Mouse (Mus musculus): ENCODE measurements around the gene Pgam5. TPM values are rescaled to one million over a fixed set of nuclear protein-coding genes. Genes with fewer than 3 reads are reported as not detected.

Pgam5 gene
- total and polyA plus RNA-seq, 2 experiments from 2014 or later: 39.6 to 76.6 TPM

DNA sequence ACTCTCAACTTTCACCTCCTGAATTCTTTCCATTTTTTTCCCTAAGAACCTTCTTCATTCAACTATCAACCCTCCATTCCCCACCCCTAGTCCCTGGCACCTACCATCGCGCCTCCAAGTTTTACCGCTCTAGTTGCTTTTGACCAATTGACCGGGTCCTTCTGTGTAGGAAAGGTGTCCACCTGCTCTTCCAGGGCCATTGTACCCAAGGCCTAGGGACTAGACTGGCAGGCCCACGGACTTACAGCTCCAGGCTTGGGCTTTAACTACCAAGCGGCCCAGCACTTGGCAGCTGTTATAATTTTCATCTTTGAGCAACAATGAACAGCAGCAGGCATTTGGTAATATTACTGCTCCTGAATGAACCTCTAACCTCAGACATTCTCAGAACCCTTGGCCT, 529 bp upstream of the Pgam5 start:
- 95% methylated on average over 6 of the region's 6 CpGs for WGBS
- no peak overlapping the region for H3K9ac ChIP-seq (replicated peaks; ENCODE audit: low read depth, low read length)
- H3K36me3 ChIP-seq (replicated peaks; ENCODE audit: control insufficient read depth, insufficient read depth, low read length): peaks cover 18% of the 10 kb centered on the region
- no peak overlapping the region for H3K4me2 ChIP-seq (ENCODE audit: low read depth, low read length)
- DNase-seq (ENCODE audit: low spot score) (no peak), ATAC-seq (ENCODE audit: insufficient read depth, low read depth) (no peak)
- H3K9me3 ChIP-seq (replicated peaks; ENCODE audit: control insufficient read depth, low read length): no peaks in the 10 kb centered on the region
- no peak for TF ChIP-seq CTCF (IDR thresholded peaks at IDR 0.05; ENCODE audit: low read depth)
- TF ChIP-seq EP300 (IDR thresholded peaks at IDR 0.05; ENCODE audit: low read depth): no peak
- no peaks in the 10 kb centered on the region for H3K27me3 ChIP-seq (ENCODE audit: control insufficient read depth, insufficient read depth, low read length)
- H3K4me3 ChIP-seq (ENCODE audit: low read depth, low read length): no peak overlapping the region
- no peak overlapping the region for H3K27ac ChIP-seq (ENCODE audit: low read depth)
- H3K4me1 ChIP-seq (ENCODE audit: control insufficient read depth, insufficient read depth): peaks cover 7% of the 10 kb centered on the region; the same call in 1 of the 2 replicates

GRCm38 (mm10) chr5:110266941-110267340, 2.8 kb downstream of the Pgam5 start:
- DNase-seq (ENCODE audit: low spot score): no peak
- no peak for ATAC-seq (ENCODE audit: insufficient read depth, low read depth)
- Histone ChIP-seq H3K4me3 (ENCODE audit: low read depth, low read length) (no peak overlapping the region), H3K9me3 (replicated peaks; ENCODE audit: control insufficient read depth, low read length) (no peaks in the 10 kb centered on the region), H3K4me1 (ENCODE audit: control insufficient read depth, insufficient read depth) (peaks cover 7% of the 10 kb centered on the region; the same call in 1 of the 2 replicates), H3K36me3 (replicated peaks; ENCODE audit: control insufficient read depth, insufficient read depth, low read length) (peaks cover 29% of the 10 kb centered on the region), H3K27me3 (ENCODE audit: control insufficient read depth, insufficient read depth, low read length) (no peaks in the 10 kb centered on the region), H3K4me2 (ENCODE audit: low read depth, low read length) (no peak overlapping the region), H3K9ac (replicated peaks; ENCODE audit: low read depth, low read length) (no peak overlapping the region), H3K27ac (ENCODE audit: low read depth) (no peak overlapping the region)
- no peak for TF ChIP-seq EP300 (IDR thresholded peaks at IDR 0.05; ENCODE audit: low read depth)
- TF ChIP-seq CTCF (IDR thresholded peaks at IDR 0.05; ENCODE audit: low read depth): no peak
- 75% methylated on average over 4 of the region's 4 CpGs for WGBS

DNA sequence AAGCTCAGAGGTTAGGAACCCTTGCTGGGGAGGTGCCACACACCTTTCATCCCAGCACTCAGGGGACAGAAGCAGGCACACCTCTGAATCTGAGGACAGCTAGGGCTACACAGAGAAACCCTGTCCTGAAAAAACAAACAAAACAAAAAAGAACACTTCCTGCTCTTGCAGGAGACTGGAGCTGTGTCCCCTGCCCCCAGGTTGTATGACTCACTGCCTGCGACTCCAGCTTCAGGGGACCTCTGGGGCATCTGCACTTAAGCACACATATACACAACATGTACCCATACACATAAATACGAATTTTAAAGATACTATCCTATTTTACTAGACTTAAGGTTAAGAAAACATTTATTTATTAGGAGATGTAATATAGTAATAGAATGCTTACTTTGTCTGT, 25.6 kb downstream of the Pgam5 start:
- Histone ChIP-seq H3K27ac (ENCODE audit: low read depth) (no peak overlapping the region), H3K4me1 (ENCODE audit: control insufficient read depth, insufficient read depth) (no peaks in the 10 kb centered on the region), H3K9ac (replicated peaks; ENCODE audit: low read depth, low read length) (no peak overlapping the region), H3K36me3 (replicated peaks; ENCODE audit: control insufficient read depth, insufficient read depth, low read length) (peaks cover 70% of the 10 kb centered on the region), H3K4me3 (ENCODE audit: low read depth, low read length) (no peak overlapping the region), H3K27me3 (ENCODE audit: control insufficient read depth, insufficient read depth, low read length) (no peaks in the 10 kb centered on the region), H3K4me2 (ENCODE audit: low read depth, low read length) (no peak overlapping the region), H3K9me3 (replicated peaks; ENCODE audit: control insufficient read depth, low read length) (no peaks in the 10 kb centered on the region)
- DNase-seq (ENCODE audit: low spot score) (no peak), ATAC-seq (ENCODE audit: insufficient read depth, low read depth) (no peak)
- TF ChIP-seq CTCF (IDR thresholded peaks at IDR 0.05; ENCODE audit: low read depth) (no peak), EP300 (IDR thresholded peaks at IDR 0.05; ENCODE audit: low read depth) (no peak)
- WGBS: 60% methylated on average over 2 of the region's 2 CpGs

- no peak overlapping the region for H3K9ac ChIP-seq (replicated peaks; ENCODE audit: low read depth, low read length)
- ATAC-seq (ENCODE audit: insufficient read depth, low read depth) (no peak), DNase-seq (ENCODE audit: low spot score) (no peak)
- H3K4me3 ChIP-seq (ENCODE audit: low read depth, low read length): no peak overlapping the region
- H3K36me3 ChIP-seq (replicated peaks; ENCODE audit: control insufficient read depth, insufficient read depth, low read length): peaks cover 25% of the 10 kb centered on the region
- no peaks in the 10 kb centered on the region for H3K9me3 ChIP-seq (replicated peaks; ENCODE audit: control insufficient read depth, low read length)
- 74% methylated on average over 6 of the region's 6 CpGs for WGBS
- no peak overlapping the region for H3K4me2 ChIP-seq (ENCODE audit: low read depth, low read length)
- H3K27me3 ChIP-seq (ENCODE audit: control insufficient read depth, insufficient read depth, low read length): no peaks in the 10 kb centered on the region
- TF ChIP-seq CTCF (IDR thresholded peaks at IDR 0.05; ENCODE audit: low read depth) (no peak), EP300 (IDR thresholded peaks at IDR 0.05; ENCODE audit: low read depth) (no peak)
- H3K27ac ChIP-seq (ENCODE audit: low read depth): no peak overlapping the region
- peaks cover 9% of the 10 kb centered on the region for H3K4me1 ChIP-seq (ENCODE audit: control insufficient read depth, insufficient read depth)
Observed at GRCm38 (mm10) chr5:110232346-110232745, 37.4 kb downstream of the Pgam5 start.

- ATAC-seq (ENCODE audit: insufficient read depth, low read depth): no peak
- no peak for DNase-seq (ENCODE audit: low spot score)
- 45% methylated on average over 13 of the region's 13 CpGs for WGBS
- H3K4me2 ChIP-seq (ENCODE audit: low read depth, low read length): peak overlapping the region; percentile 71
- no peaks in the 10 kb centered on the region for H3K9me3 ChIP-seq (replicated peaks; ENCODE audit: control insufficient read depth, low read length)
- peaks cover 21% of the 10 kb centered on the region for H3K36me3 ChIP-seq (replicated peaks; ENCODE audit: control insufficient read depth, insufficient read depth, low read length)
- H3K4me1 ChIP-seq (ENCODE audit: control insufficient read depth, insufficient read depth): peaks cover 9% of the 10 kb centered on the region
- peak overlapping the region; percentile 88; the same call in 1 of the 2 replicates for H3K27ac ChIP-seq (ENCODE audit: low read depth)
- TF ChIP-seq EP300 (IDR thresholded peaks at IDR 0.05; ENCODE audit: low read depth) (no peak), CTCF (IDR thresholded peaks at IDR 0.05; ENCODE audit: low read depth) (no peak)
- H3K4me3 ChIP-seq (ENCODE audit: low read depth, low read length): peak overlapping the region; percentile 93
- peak overlapping the region; percentile 94 for H3K9ac ChIP-seq (replicated peaks; ENCODE audit: low read depth, low read length)
- H3K27me3 ChIP-seq (ENCODE audit: control insufficient read depth, insufficient read depth, low read length): no peaks in the 10 kb centered on the region
Observed at GRCm38 (mm10) chr5:110231638-110232037, 38.1 kb downstream of the Pgam5 start.

DNA sequence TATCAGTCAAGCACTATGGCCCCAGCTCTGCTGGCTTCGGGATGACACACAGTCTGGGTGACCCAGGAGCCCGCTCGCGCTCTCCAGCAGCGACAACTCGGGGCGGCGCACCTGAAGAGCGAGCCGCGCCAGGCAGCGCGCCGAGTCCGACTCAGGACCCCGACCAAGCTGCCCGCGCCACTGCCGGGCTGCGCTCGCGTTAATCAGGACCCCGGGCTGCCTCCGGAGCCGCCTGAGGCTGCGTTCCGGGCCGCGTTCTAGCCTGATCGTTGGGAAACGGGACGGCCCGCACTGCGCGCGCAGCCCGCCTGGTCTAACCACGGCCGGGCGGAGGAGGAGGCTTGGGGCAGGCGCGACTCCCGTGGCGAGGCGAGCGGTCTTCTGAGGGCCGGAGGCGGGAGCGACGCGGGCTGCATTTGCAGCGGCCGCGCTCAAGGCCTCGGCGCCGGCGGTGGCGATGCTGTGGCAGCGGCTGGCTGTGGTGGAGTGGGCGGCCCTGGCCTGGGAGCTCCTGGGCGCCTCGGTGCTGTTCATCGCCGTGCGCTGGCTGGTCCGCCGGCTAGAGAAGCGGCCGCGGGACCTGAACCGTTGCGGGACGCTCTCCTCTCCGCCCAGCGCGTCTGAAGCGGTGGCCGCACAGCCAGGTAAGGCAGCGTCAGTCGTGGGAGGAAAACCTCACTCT, 38.8 kb downstream of the Pgam5 start, which contains the start of gene Ankle2:
Gene Ankle2, plus strand, starts transcription at position 225 of the 682 bp plus-strand sequence.
- under 1% methylated on average over 76 of the region's 81 CpGs for WGBS
- peak; percentile 95 for ATAC-seq (ENCODE audit: insufficient read depth, low read depth)

More for the DNA sequence above, 38.8 kb downstream of the Pgam5 start, which contains the start of gene Ankle2:
- H3K9me3 ChIP-seq (replicated peaks; ENCODE audit: control insufficient read depth, low read length): no peaks in the 10 kb centered on the region
- H3K36me3 ChIP-seq (replicated peaks; ENCODE audit: control insufficient read depth, insufficient read depth, low read length): peaks cover 14% of the 10 kb centered on the region; the same call in 1 of the 2 replicates
- H3K4me1 ChIP-seq (ENCODE audit: control insufficient read depth, insufficient read depth): peaks cover 9% of the 10 kb centered on the region
- peak within 1 kb of the TSS; percentile 94 for H3K9ac ChIP-seq (replicated peaks; ENCODE audit: low read depth, low read length)
- peak within 1 kb of the TSS; percentile 71 for H3K4me2 ChIP-seq (ENCODE audit: low read depth, low read length)
- peak within 1 kb of the TSS; percentile 93 for H3K4me3 ChIP-seq (ENCODE audit: low read depth, low read length)
- TF ChIP-seq EP300 (IDR thresholded peaks at IDR 0.05; ENCODE audit: low read depth) (peak; percentile 91), CTCF (IDR thresholded peaks at IDR 0.05; ENCODE audit: low read depth) (no peak)
- no peaks in the 10 kb centered on the region for H3K27me3 ChIP-seq (ENCODE audit: control insufficient read depth, insufficient read depth, low read length)
- peak; percentile 85 for DNase-seq (ENCODE audit: low spot score)
- peak within 1 kb of the TSS; percentile 88 for H3K27ac ChIP-seq (ENCODE audit: low read depth)

Data from heart, postnatal 0 days (tissue).